Mouse (Mus musculus): ENCODE measurements around the gene Vmo1.

DNA sequence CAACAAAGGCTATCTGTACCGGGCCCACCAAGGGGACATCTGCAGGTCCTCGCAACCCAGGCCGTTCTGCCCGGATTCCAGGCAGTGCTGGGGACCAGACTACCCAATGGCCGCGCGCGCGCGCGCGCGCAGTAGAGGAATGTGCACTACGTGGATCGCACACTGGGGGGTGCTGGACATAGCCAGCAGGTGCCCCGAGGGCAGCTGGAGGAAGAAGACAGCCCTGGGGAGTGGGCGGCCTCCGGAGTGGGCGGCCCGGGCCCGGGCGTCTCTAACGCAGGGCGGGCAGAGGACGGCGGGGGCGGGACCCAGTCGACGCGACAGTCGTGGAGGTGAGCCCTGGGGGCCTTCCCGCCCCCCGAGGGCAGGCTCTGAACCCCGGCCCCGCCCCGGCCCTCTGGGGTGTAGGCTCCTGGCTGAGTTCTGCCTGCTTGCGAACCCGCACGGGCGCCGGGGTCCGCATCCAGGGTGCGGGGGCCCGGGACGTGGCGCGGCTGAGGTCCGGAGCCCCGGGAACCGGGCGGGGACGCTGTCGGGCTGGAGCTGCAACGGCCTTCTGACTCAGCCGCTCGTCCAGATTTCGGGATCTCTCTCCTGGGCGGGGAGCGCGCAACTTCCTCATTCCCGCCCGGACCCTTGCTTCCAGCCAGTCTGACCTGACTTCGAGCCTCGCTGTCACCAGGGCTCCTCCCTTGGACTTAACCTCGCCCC lies 25.6 kb upstream of the Vmo1 start, which contains the start of gene Pld2:
- TF ChIP-seq CTCF (IDR thresholded peaks at IDR 0.05; ENCODE audit: low read depth, low read length) (no peak), POLR2A (IDR thresholded peaks at IDR 0.05; ENCODE audit: borderline replicate concordance, low read depth, low read length) (no peak)

Measured in bone marrow macrophage, adult 2 months (primary cell).